Mouse (Mus musculus): ENCODE data around the gene Cdc14b. TPM values are rescaled to one million over a fixed set of nuclear protein-coding genes. Genes with fewer than 3 reads are reported as not detected.

The Cdc14b gene
- polyA plus RNA-seq, 1 experiment = 4.4 TPM

DNA sequence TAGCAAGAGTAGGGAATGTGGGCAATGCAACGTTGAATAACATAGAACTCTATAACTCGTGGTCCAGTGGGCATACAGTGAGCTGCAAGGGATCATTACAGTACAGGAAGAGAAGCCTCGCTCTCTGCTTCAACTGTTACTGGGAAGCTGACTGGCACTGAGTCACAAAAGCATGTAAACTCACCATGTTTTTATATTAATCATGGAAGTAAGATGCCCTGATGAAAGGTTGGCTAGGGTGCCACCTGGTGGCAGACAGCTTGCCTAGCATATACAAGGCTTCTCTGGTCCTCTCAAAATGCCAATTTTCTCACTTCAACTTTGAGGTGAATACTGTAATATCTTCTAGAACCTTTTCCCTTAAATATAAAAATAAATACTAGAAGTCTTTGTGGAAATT, 31.0 kb upstream of the Cdc14b start:
- Histone ChIP-seq H3K27me3 (ENCODE audit: control insufficient read depth, insufficient read depth, insufficient read length) (no peaks in the 10 kb centered on the region), H3K4me2 (ENCODE audit: low read depth) (no peak overlapping the region), H3ac (ENCODE audit: control insufficient read depth, insufficient read length) (no peak overlapping the region), H3K79me2 (ENCODE audit: control insufficient read depth, insufficient read depth) (peaks cover 9% of the 10 kb centered on the region), H3K4me3 (no peak overlapping the region), H3K36me3 (ENCODE audit: control insufficient read depth, insufficient read depth) (no peaks in the 10 kb centered on the region)
- TF ChIP-seq MYOG (IDR thresholded peaks at IDR 0.05; ENCODE audit: control insufficient read depth in 1 of 3, insufficient read depth in 1 of 3, insufficient read length in 2 of 3, low read depth in 2 of 3) (no peak), MAX (IDR thresholded peaks at IDR 0.05; ENCODE audit: low read depth) (no peak), E2F4 (IDR thresholded peaks at IDR 0.05; ENCODE audit: insufficient read depth) (no peak), POLR2A (IDR thresholded peaks at IDR 0.05; ENCODE audit: insufficient read length, low read depth) (no peak), SRF (IDR thresholded peaks at IDR 0.05; ENCODE audit: control insufficient read depth, insufficient read length, low read depth) (no peak), CEBPB (IDR thresholded peaks at IDR 0.05; ENCODE audit: insufficient read depth, poor library complexity, severe bottlenecking) (no peak), USF1 (IDR thresholded peaks at IDR 0.05; ENCODE audit: low read depth) (no peak), TCF3 (IDR thresholded peaks at IDR 0.05; ENCODE audit: insufficient read length, low read depth) (no peak), TCF12 (IDR thresholded peaks at IDR 0.05; ENCODE audit: insufficient read depth, poor library complexity, severe bottlenecking) (no peak), POLR2AphosphoS2 (IDR thresholded peaks at IDR 0.05; ENCODE audit: insufficient read length, low read depth) (no peak)

DNA sequence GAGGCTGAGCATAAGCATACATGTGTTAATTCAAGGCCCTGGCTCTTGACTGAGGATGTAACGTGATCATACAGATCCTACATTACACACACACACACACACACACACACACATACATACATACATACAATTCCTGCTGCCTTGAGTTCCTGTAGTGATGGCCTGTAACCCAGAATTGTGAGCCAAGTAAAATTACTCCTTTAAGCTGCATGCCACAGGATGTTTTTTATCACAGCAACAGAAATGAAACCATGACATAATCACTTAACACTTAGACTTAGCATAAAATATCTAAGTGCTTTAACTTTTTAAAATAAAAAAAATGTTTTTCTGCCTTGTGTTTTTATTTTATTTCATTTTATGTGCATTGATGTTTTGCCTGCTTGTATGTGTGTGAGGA, 24.0 kb upstream of the Cdc14b start:
- no peaks in the 10 kb centered on the region for H3K27me3 ChIP-seq (ENCODE audit: control insufficient read depth, insufficient read depth, insufficient read length)
- H3K36me3 ChIP-seq (ENCODE audit: control insufficient read depth, insufficient read depth) = no peaks in the 10 kb centered on the region
- TF ChIP-seq E2F4 (IDR thresholded peaks at IDR 0.05; ENCODE audit: insufficient read depth) = no peak
- TF ChIP-seq USF1 (IDR thresholded peaks at IDR 0.05; ENCODE audit: low read depth) = no peak
- no peak for TF ChIP-seq REST (IDR thresholded peaks at IDR 0.05; ENCODE audit: insufficient read depth, insufficient read length)
- no peak for TF ChIP-seq TCF3 (IDR thresholded peaks at IDR 0.05; ENCODE audit: insufficient read length, low read depth)
- no peak for TF ChIP-seq POLR2A (IDR thresholded peaks at IDR 0.05; ENCODE audit: insufficient read length, low read depth)
- TF ChIP-seq MYOD1 (IDR thresholded peaks at IDR 0.05; ENCODE audit: control insufficient read depth in 1 of 3, insufficient read length in 2 of 3, low read depth in 2 of 3) = no peak
- no peak for TF ChIP-seq MAX (IDR thresholded peaks at IDR 0.05; ENCODE audit: low read depth)
- TF ChIP-seq SRF (IDR thresholded peaks at IDR 0.05; ENCODE audit: control insufficient read depth, insufficient read length, low read depth) = no peak
- no peak for TF ChIP-seq CEBPB (IDR thresholded peaks at IDR 0.05; ENCODE audit: insufficient read depth, poor library complexity, severe bottlenecking)
- H3ac ChIP-seq (ENCODE audit: control insufficient read depth, insufficient read length) = no peak overlapping the region
- no peaks in the 10 kb centered on the region for H3K79me2 ChIP-seq (ENCODE audit: control insufficient read depth, insufficient read depth)
- H3K4me2 ChIP-seq (ENCODE audit: low read depth) = no peak overlapping the region
- no peak overlapping the region for H3K4me3 ChIP-seq

DNA sequence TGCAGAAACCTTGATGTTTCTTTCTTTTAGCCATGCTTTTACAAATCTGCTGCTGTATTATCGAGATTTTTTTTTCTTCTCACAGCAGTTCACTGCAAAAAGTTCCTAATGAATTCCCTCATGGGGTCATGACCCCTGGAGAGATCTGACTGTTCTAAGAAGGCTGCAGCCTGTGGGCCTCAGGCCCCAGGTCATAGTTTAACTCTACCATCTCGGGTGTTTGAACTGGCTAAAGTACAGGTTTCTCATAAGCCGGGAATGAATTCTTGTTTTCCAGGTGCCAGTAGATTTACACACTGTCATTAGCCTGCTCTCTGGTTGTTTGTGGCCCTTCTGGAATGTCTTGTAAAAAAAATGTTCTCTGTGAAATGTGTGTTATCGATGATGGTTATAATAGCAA, 11.7 kb upstream of the Cdc14b start:
- Histone ChIP-seq H3K4me3 (no peak overlapping the region), H3K27me3 (ENCODE audit: control insufficient read depth, insufficient read depth, insufficient read length) (no peaks in the 10 kb centered on the region), H3K36me3 (ENCODE audit: control insufficient read depth, insufficient read depth) (no peaks in the 10 kb centered on the region), H3K79me2 (ENCODE audit: control insufficient read depth, insufficient read depth) (no peaks in the 10 kb centered on the region), H3ac (ENCODE audit: control insufficient read depth, insufficient read length) (no peak overlapping the region), H3K4me2 (ENCODE audit: low read depth) (no peak overlapping the region)
- TF ChIP-seq USF1 (IDR thresholded peaks at IDR 0.05; ENCODE audit: low read depth) (no peak), TCF12 (IDR thresholded peaks at IDR 0.05; ENCODE audit: insufficient read depth, poor library complexity, severe bottlenecking) (no peak), TCF3 (IDR thresholded peaks at IDR 0.05; ENCODE audit: insufficient read length, low read depth) (no peak), REST (IDR thresholded peaks at IDR 0.05; ENCODE audit: insufficient read depth, insufficient read length) (no peak), MYOD1 (IDR thresholded peaks at IDR 0.05; ENCODE audit: control insufficient read depth in 1 of 3, insufficient read length in 2 of 3, low read depth in 2 of 3) (no peak), POLR2A (IDR thresholded peaks at IDR 0.05; ENCODE audit: insufficient read length, low read depth) (no peak), MAX (IDR thresholded peaks at IDR 0.05; ENCODE audit: low read depth) (no peak), E2F4 (IDR thresholded peaks at IDR 0.05; ENCODE audit: insufficient read depth) (no peak), CEBPB (IDR thresholded peaks at IDR 0.05; ENCODE audit: insufficient read depth, poor library complexity, severe bottlenecking) (no peak), MYOG (IDR thresholded peaks at IDR 0.05; ENCODE audit: control insufficient read depth in 1 of 3, insufficient read depth in 1 of 3, insufficient read length in 2 of 3, low read depth in 2 of 3) (no peak), POLR2AphosphoS2 (IDR thresholded peaks at IDR 0.05; ENCODE audit: insufficient read length, low read depth) (no peak), SRF (IDR thresholded peaks at IDR 0.05; ENCODE audit: control insufficient read depth, insufficient read length, low read depth) (no peak)

DNA sequence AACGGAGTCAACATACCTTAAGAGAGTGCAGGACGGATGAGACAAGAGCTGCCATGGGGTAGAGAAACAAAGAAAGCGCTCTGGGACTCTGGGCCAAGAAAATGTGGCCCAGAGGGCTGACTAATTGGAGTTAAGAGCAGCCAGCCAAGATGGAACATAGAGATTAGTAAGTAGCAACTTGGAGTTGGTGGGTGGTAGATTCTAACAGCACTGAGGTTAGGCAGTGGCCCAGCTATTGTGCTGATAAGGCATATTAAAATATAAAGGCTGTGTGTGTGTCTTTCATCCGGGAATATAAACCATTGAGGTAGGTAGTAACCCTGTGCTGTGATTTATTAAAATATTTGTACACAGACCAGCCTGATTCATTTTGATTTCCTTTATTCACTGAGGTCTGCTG, 11.2 kb upstream of the Cdc14b start:
- TF ChIP-seq MYOG (IDR thresholded peaks at IDR 0.05; ENCODE audit: control insufficient read depth in 1 of 3, insufficient read depth in 1 of 3, insufficient read length in 2 of 3, low read depth in 2 of 3) (no peak), MYOD1 (IDR thresholded peaks at IDR 0.05; ENCODE audit: control insufficient read depth in 1 of 3, insufficient read length in 2 of 3, low read depth in 2 of 3) (no peak), TCF3 (IDR thresholded peaks at IDR 0.05; ENCODE audit: insufficient read length, low read depth) (no peak), POLR2AphosphoS2 (IDR thresholded peaks at IDR 0.05; ENCODE audit: insufficient read length, low read depth) (no peak), TCF12 (IDR thresholded peaks at IDR 0.05; ENCODE audit: insufficient read depth, poor library complexity, severe bottlenecking) (no peak), E2F4 (IDR thresholded peaks at IDR 0.05; ENCODE audit: insufficient read depth) (no peak)
- Histone ChIP-seq H3K4me3 (no peak overlapping the region), H3K36me3 (ENCODE audit: control insufficient read depth, insufficient read depth) (no peaks in the 10 kb centered on the region), H3K4me2 (ENCODE audit: low read depth) (no peak overlapping the region), H3K79me2 (ENCODE audit: control insufficient read depth, insufficient read depth) (no peaks in the 10 kb centered on the region), H3ac (ENCODE audit: control insufficient read depth, insufficient read length) (no peak overlapping the region), H3K27me3 (ENCODE audit: control insufficient read depth, insufficient read depth, insufficient read length) (no peaks in the 10 kb centered on the region)

DNA sequence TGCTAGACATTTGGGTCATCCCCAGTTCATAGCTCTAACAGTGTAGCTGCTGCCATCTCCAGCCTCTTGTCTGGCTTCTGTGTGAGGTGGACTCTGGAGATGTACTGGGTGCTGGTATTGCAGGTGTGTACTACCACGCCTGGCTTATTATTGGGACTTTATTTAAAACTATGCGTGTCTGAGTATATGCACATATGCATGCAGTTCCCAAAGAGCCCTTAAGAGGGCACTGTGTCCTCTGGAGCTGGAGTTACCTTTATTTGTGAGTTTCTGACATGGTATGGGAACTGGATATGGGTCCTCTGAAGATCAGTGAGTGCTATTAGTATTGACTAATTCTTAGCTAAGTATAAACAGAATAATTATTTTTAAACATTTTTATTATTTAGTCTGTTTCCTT, 9.6 kb upstream of the Cdc14b start:
- TF ChIP-seq MYOG (IDR thresholded peaks at IDR 0.05; ENCODE audit: control insufficient read depth in 1 of 3, insufficient read depth in 1 of 3, insufficient read length in 2 of 3, low read depth in 2 of 3) = no peak
- TF ChIP-seq TCF12 (IDR thresholded peaks at IDR 0.05; ENCODE audit: insufficient read depth, poor library complexity, severe bottlenecking) = no peak
- TF ChIP-seq E2F4 (IDR thresholded peaks at IDR 0.05; ENCODE audit: insufficient read depth) = no peak
- no peak for TF ChIP-seq SRF (IDR thresholded peaks at IDR 0.05; ENCODE audit: control insufficient read depth, insufficient read length, low read depth)
- TF ChIP-seq MAX (IDR thresholded peaks at IDR 0.05; ENCODE audit: low read depth) = no peak
- no peak for TF ChIP-seq USF1 (IDR thresholded peaks at IDR 0.05; ENCODE audit: low read depth)
- no peak for TF ChIP-seq REST (IDR thresholded peaks at IDR 0.05; ENCODE audit: insufficient read depth, insufficient read length)
- no peak for TF ChIP-seq POLR2A (IDR thresholded peaks at IDR 0.05; ENCODE audit: insufficient read length, low read depth)
- TF ChIP-seq MYOD1 (IDR thresholded peaks at IDR 0.05; ENCODE audit: control insufficient read depth in 1 of 3, insufficient read length in 2 of 3, low read depth in 2 of 3) = no peak
- no peak for TF ChIP-seq TCF3 (IDR thresholded peaks at IDR 0.05; ENCODE audit: insufficient read length, low read depth)
- TF ChIP-seq POLR2AphosphoS2 (IDR thresholded peaks at IDR 0.05; ENCODE audit: insufficient read length, low read depth) = no peak
- TF ChIP-seq CEBPB (IDR thresholded peaks at IDR 0.05; ENCODE audit: insufficient read depth, poor library complexity, severe bottlenecking) = no peak
- no peaks in the 10 kb centered on the region for H3K36me3 ChIP-seq (ENCODE audit: control insufficient read depth, insufficient read depth)
- H3K79me2 ChIP-seq (ENCODE audit: control insufficient read depth, insufficient read depth) = no peaks in the 10 kb centered on the region
- no peak overlapping the region for H3ac ChIP-seq (ENCODE audit: control insufficient read depth, insufficient read length)
- H3K4me3 ChIP-seq = no peak overlapping the region
- H3K27me3 ChIP-seq (ENCODE audit: control insufficient read depth, insufficient read depth, insufficient read length) = no peaks in the 10 kb centered on the region
- no peak overlapping the region for H3K4me2 ChIP-seq (ENCODE audit: low read depth)
